Mouse (Mus musculus) stomach, embryonic 14.5 days (tissue): ENCODE results near the gene Arhgap30. TPM values are rescaled to one million over a fixed set of nuclear protein-coding genes. Genes with fewer than 3 reads are reported as not detected.
A peak's percentile ranks its signal among the peaks of the same experiment; 100 is the strongest.

ENCODE experiments used
- ATAC-seq: fragments of 200-750 bp; cut with Nextera tagmentation; 2 replicates; pipeline ENCODE4 v1.8.0; 2017; ENCODE audit warnings: low read depth, moderate TSS enrichment; ENCODE audit not compliant: insufficient number of reproducible peaks, insufficient read depth, low FRiP score
- H3K27ac ChIP-seq: fragments of 300-500 bp; sonication (generic); 2 replicates; pipeline ENCODE4 v1.5.1; 2014; ENCODE audit warnings: mild to moderate bottlenecking, low read length, moderate library complexity, mixed read lengths
- H3K27me3 ChIP-seq: fragments of 300-500 bp; sonication (generic); 2 replicates; pipeline ENCODE4 v1.6.1; 2014; ENCODE audit warnings: low read length, control low read depth, mixed read lengths; ENCODE audit not compliant: control insufficient read depth, insufficient read depth
- H3K36me3 ChIP-seq: fragments of 300-500 bp; sonication (generic); 2 replicates; pipeline ENCODE4 v1.6.1; 2014; ENCODE audit warnings: mild to moderate bottlenecking, control low read depth, low read length, moderate library complexity, mixed read lengths; ENCODE audit not compliant: control insufficient read depth, insufficient read depth
- H3K4me1 ChIP-seq: fragments of 300-500 bp; sonication (generic); 2 replicates; pipeline ENCODE4 v1.6.1; 2014; ENCODE audit warnings: low read length, control low read depth, mixed read lengths; ENCODE audit not compliant: control insufficient read depth, insufficient read depth
- H3K4me2 ChIP-seq: fragments of 300-500 bp; sonication (generic); replicated peaks from 2 replicates; pipeline ENCODE4 v1.6.1; 2014; ENCODE audit warnings: low read depth, low read length, control low read depth
- H3K4me3 ChIP-seq: fragments of 300-500 bp; sonication (generic); 2 replicates; pipeline ENCODE4 v1.5.1; 2014; ENCODE audit warnings: low read depth, low read length, control low read depth
- H3K9ac ChIP-seq: fragments of 300-500 bp; sonication (generic); replicated peaks from 2 replicates; pipeline ENCODE4 v1.6.1; 2014; ENCODE audit warnings: low read depth, mild to moderate bottlenecking, control low read depth, low read length, moderate library complexity, mixed read lengths
- H3K9me3 ChIP-seq: fragments of 300-500 bp; sonication (generic); 2 replicates; pipeline ENCODE4 v1.6.1; 2016; ENCODE audit warnings: low read depth, low read length, control low read depth; ENCODE audit not compliant: control insufficient read depth
- WGBS: fragments of 180-500 bp; shearing (Covaris S2); extraction: QIAGEN DNeasy Blood & Tissue Kit; methylation state at CpG from one replicate; pipeline ENCODE4 v1.1.7; 2014; 5-methylcytosine and 5-hydroxymethylcytosine counted together
- polyA plus RNA-seq: library from polyadenylated mRNA; unstranded; fragments of >200 nt; fragmentation: Nextera tagmentation; extraction: Ambion mirVana; gene quantifications from 2 replicates; pipeline ENCODE4 v1.2.1, GENCODE M21; 2014

Gene Arhgap30
- polyA plus RNA-seq, 1 experiment from 2014 or later, result 0.67 TPM

- Histone ChIP-seq H3K9ac (no peak overlapping the region), H3K4me3 (0 out of 2 replicates have a peak overlapping the region, but pooled peaks have one; percentile 5), H3K9me3 (0 out of 2 replicates have a peak, but pooled peaks cover 4% of the 10 kb centered on the region), H3K4me1 (peaks cover 20% of the 10 kb centered on the region), H3K27me3 (no peaks in the 10 kb centered on the region), H3K27ac (peak overlapping the region; percentile 64), H3K36me3 (no peaks in the 10 kb centered on the region), H3K4me2 (peak overlapping the region; percentile 19)
- 42% methylated on average over 7 of the region's 7 CpGs for WGBS
- ATAC-seq, result peak; percentile 72
These were observed 53.0 kb downstream of the Arhgap30 start for GRCm38 (mm10) chr1:171441466-171442412.

GRCm38 (mm10) chr1:171442413-171442760, 53.6 kb downstream of the Arhgap30 start:
- ATAC-seq, result no peak
- H3K4me2 ChIP-seq, result peak overlapping the region; percentile 19
- no peaks in the 10 kb centered on the region for H3K36me3 ChIP-seq
- 0 out of 2 replicates have a peak overlapping the region, but pooled peaks have one; percentile 5 for H3K4me3 ChIP-seq
- H3K27me3 ChIP-seq, result no peaks in the 10 kb centered on the region
- WGBS, result 50% methylated on average over 8 of the region's 8 CpGs
- H3K27ac ChIP-seq, result peak overlapping the region; percentile 64
- no peak overlapping the region for H3K9ac ChIP-seq
- 0 out of 2 replicates have a peak, but pooled peaks cover 4% of the 10 kb centered on the region for H3K9me3 ChIP-seq
- H3K4me1 ChIP-seq, result peaks cover 20% of the 10 kb centered on the region

GRCm38 (mm10) chr1:171445050-171445449, 56.3 kb downstream of the Arhgap30 start:
- H3K9me3 ChIP-seq, result 0 out of 2 replicates have a peak, but pooled peaks cover 4% of the 10 kb centered on the region
- H3K36me3 ChIP-seq, result no peaks in the 10 kb centered on the region
- ATAC-seq, result no peak
- 63% methylated on average over 5 of the region's 5 CpGs for WGBS
- no peak overlapping the region for H3K4me2 ChIP-seq
- H3K27me3 ChIP-seq, result no peaks in the 10 kb centered on the region
- H3K9ac ChIP-seq, result no peak overlapping the region
- no peak overlapping the region for H3K27ac ChIP-seq
- no peak overlapping the region for H3K4me3 ChIP-seq
- H3K4me1 ChIP-seq, result peaks cover 11% of the 10 kb centered on the region

- no peaks in the 10 kb centered on the region for H3K4me1 ChIP-seq
- 50% methylated on average over 7 of the region's 7 CpGs for WGBS
- no peak overlapping the region for H3K27ac ChIP-seq
- no peak for ATAC-seq
- 0 out of 2 replicates have a peak, but pooled peaks cover 4% of the 10 kb centered on the region for H3K9me3 ChIP-seq
- H3K27me3 ChIP-seq, result no peaks in the 10 kb centered on the region
- no peak overlapping the region for H3K4me2 ChIP-seq
- no peak overlapping the region for H3K4me3 ChIP-seq
- H3K9ac ChIP-seq, result no peak overlapping the region
- no peaks in the 10 kb centered on the region for H3K36me3 ChIP-seq
These were observed 58.1 kb downstream of the Arhgap30 start for GRCm38 (mm10) chr1:171446854-171447253.

- Histone ChIP-seq H3K9me3 (0 out of 2 replicates have a peak, but pooled peaks cover 4% of the 10 kb centered on the region), H3K9ac (no peak overlapping the region), H3K36me3 (no peaks in the 10 kb centered on the region), H3K27ac (no peak overlapping the region), H3K4me1 (no peaks in the 10 kb centered on the region), H3K4me3 (no peak overlapping the region), H3K27me3 (no peaks in the 10 kb centered on the region), H3K4me2 (peak overlapping the region; percentile 17)
- 15% methylated on average over 10 of the region's 10 CpGs for WGBS
- no peak for ATAC-seq
These were observed 58.9 kb downstream of the Arhgap30 start for GRCm38 (mm10) chr1:171447692-171448091.

- 79% methylated on average over 11 of the region's 11 CpGs for WGBS
- no peak overlapping the region for H3K4me3 ChIP-seq
- no peaks in the 10 kb centered on the region for H3K27me3 ChIP-seq
- no peaks in the 10 kb centered on the region for H3K36me3 ChIP-seq
- H3K4me2 ChIP-seq, result no peak overlapping the region
- no peak overlapping the region for H3K27ac ChIP-seq
- no peak overlapping the region for H3K9ac ChIP-seq
- H3K9me3 ChIP-seq, result no peaks in the 10 kb centered on the region
- ATAC-seq, result no peak
- no peaks in the 10 kb centered on the region for H3K4me1 ChIP-seq
These were observed 61.3 kb downstream of the Arhgap30 start for GRCm38 (mm10) chr1:171450062-171450461.

GRCm38 (mm10) chr1:171451001-171451400, 62.2 kb downstream of the Arhgap30 start:
- Histone ChIP-seq H3K36me3 (no peaks in the 10 kb centered on the region), H3K4me1 (no peaks in the 10 kb centered on the region), H3K27me3 (no peaks in the 10 kb centered on the region), H3K9ac (no peak overlapping the region), H3K4me2 (no peak overlapping the region), H3K9me3 (no peaks in the 10 kb centered on the region), H3K4me3 (no peak overlapping the region), H3K27ac (no peak overlapping the region)
- 67% methylated on average over 10 of the region's 10 CpGs for WGBS
- no peak for ATAC-seq

- H3K4me3 ChIP-seq, result no peak overlapping the region
- H3K27ac ChIP-seq, result no peak overlapping the region
- H3K9ac ChIP-seq, result no peak overlapping the region
- no peaks in the 10 kb centered on the region for H3K4me1 ChIP-seq
- H3K36me3 ChIP-seq, result no peaks in the 10 kb centered on the region
- H3K4me2 ChIP-seq, result no peak overlapping the region
- no peaks in the 10 kb centered on the region for H3K27me3 ChIP-seq
- WGBS, result 52% methylated on average over 5 of the region's 5 CpGs
- no peaks in the 10 kb centered on the region for H3K9me3 ChIP-seq
- ATAC-seq, result no peak
These were observed 63.8 kb downstream of the Arhgap30 start for GRCm38 (mm10) chr1:171452522-171452921.
